Mouse (Mus musculus): ENCODE results near the gene Gm28048. TPM values are rescaled to one million over a fixed set of nuclear protein-coding genes. Genes with fewer than 3 reads are reported as not detected.

Gm28048 gene
- polyA plus RNA-seq, 1 experiment = not detected

DNA sequence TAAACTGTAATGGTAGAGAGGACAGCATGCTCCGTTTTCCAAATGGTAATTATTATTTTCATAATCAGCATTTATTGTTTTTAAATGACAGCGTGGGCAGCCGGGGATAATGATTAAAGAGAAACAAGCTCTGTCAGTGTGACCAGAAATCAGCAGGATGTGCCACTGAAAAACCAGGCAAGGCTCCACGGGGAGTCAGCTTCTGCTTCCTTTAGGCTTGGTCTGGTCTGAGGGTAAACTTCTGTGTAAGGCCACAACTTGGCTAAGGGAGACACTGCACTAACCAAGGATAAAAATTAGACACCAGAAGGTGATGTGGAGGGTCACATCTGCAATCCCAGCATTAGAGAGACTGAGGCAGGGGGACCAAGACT lies 109.6 kb downstream of the Gm28048 start:
- Histone ChIP-seq H3K4me3 (replicated peaks; ENCODE audit: extremely low read depth, low read depth, low read length) (peak overlapping the region; percentile 17), H3K4me1 (ENCODE audit: control insufficient read depth, insufficient read depth, low read length) (peaks cover 9% of the 10 kb centered on the region)
- 27% methylated on average over 4 of the region's 4 CpGs for WGBS
- TF ChIP-seq CTCF (IDR thresholded peaks at IDR 0.05; ENCODE audit: insufficient read depth, low read length) = no peak
- TF ChIP-seq POLR2A (IDR thresholded peaks at IDR 0.05; ENCODE audit: borderline replicate concordance, extremely low read depth, low read depth, low read length) = no peak
- DNase-seq = no peak

DNA sequence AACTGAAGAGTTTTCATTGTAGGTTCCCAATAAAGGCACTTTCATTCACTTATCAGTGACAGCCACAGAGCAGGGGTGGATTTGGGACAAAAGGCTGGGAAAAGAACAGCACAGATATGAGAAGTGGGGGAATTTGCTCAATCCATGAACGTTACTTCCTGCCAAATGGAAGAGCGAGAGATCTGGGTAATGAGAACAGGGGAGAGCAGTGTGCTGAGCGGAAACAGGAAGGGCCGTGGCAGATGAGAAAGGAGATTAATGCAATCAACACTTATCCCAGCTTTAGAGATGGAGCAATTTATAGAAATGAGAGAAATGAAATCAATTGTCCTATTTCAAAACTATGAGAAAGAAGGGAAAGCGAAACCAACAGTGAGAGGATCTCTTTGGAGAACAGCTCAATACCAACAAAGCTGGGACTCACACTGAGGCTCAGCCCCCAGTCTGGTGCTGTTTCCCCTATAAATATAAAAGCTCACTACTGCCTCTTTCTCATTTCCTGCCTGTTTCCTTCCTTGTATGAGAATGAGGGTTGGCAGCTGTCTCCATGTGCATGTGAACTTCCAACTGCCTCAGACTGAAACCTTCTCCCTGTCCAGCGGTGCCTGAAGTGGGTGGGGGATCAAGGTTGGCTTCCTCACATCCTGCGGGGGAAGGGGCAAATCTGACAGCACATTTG lies 110.1 kb downstream of the Gm28048 start:
- no peak for DNase-seq
- no peak for TF ChIP-seq CTCF (IDR thresholded peaks at IDR 0.05; ENCODE audit: insufficient read depth, low read length)
- 0 out of 2 replicates have a peak, but pooled peaks have one; percentile 15 for TF ChIP-seq POLR2A (IDR thresholded peaks at IDR 0.05; ENCODE audit: borderline replicate concordance, extremely low read depth, low read depth, low read length)
- 21% methylated on average over 7 of the region's 7 CpGs for WGBS
- H3K4me3 ChIP-seq (replicated peaks; ENCODE audit: extremely low read depth, low read depth, low read length) = peak overlapping the region; percentile 49
- H3K4me1 ChIP-seq (ENCODE audit: control insufficient read depth, insufficient read depth, low read length) = peaks cover 9% of the 10 kb centered on the region

DNA sequence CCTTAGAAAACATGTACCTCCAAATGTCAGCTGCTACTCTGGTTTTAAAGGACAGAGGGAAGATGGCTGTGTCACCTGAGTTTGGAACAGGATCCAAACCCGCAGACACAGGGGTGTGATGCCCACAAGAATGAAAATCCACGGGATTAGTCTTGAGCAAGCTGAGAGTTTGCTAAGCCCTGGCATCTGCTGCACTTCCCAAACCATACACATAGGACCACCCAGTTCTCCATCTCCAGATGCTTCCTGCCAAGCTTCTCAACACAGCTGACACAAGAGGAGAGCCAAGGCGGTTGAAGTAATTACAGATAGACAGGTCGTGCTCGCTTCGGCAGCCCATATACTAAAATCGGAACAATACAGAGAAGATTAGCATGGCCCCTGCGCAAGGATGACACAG lies 113.3 kb downstream of the Gm28048 start:
- peaks cover 14% of the 10 kb centered on the region for H3K4me1 ChIP-seq (ENCODE audit: control insufficient read depth, insufficient read depth, low read length)
- WGBS = 72% methylated on average over 8 of the region's 8 CpGs
- TF ChIP-seq CTCF (IDR thresholded peaks at IDR 0.05; ENCODE audit: insufficient read depth, low read length) = no peak
- DNase-seq = no peak
- no peak overlapping the region for H3K4me3 ChIP-seq (replicated peaks; ENCODE audit: extremely low read depth, low read depth, low read length)

DNA sequence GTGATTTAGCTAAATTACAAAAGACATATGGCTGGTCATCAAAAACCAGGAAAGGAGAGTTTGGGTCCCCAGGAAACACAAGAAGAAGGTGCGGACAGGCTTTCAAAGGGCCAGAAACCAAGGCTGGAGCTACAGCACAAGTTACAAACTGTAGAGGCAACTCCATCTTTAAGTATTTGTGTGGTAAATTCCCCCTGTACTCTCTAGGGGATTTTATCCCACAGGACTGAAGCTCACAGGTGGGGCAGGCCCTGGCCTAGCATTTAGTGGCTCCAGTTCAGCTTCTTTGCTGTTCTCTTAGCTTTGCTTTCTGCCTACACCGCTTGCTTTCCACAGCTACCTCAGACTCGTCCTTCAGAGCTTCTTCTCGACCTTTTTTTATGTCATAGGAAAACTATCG lies 114.2 kb downstream of the Gm28048 start:
- TF ChIP-seq POLR2A (IDR thresholded peaks at IDR 0.05; ENCODE audit: borderline replicate concordance, extremely low read depth, low read depth, low read length) (no peak), CTCF (IDR thresholded peaks at IDR 0.05; ENCODE audit: insufficient read depth, low read length) (no peak)
- WGBS = 87% methylated on average over 5 of the region's 5 CpGs
- DNase-seq = no peak
- peaks cover 13% of the 10 kb centered on the region for H3K4me1 ChIP-seq (ENCODE audit: control insufficient read depth, insufficient read depth, low read length)
- no peak overlapping the region for H3K4me3 ChIP-seq (replicated peaks; ENCODE audit: extremely low read depth, low read depth, low read length)

DNA sequence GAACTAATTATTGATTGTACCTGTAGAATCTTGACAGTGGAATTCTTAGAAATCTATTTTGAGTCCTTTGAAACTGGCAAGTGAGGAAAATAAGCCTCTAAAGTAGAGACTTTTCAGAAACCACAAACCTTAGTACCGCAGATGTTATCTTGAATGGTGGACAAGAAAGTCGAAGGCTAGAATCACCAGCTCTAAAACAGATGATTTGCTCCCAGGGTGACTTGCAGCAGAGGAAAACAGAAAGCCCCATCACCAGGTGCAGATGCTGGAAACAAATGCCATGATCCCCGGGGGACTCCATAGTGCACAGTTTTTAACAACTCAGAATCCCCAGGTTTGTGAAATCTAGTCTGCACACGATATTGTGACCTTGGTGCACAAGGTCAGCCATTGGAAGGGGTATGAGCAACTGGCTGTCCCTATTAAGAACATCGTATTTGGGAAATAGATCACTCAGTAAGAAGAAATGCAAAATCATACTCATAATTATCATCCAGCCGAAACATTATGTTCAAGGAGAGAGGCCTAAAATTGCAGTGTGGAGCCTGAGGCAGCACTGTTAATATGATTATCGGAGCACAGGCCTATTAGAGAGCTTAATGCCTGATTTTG lies 116.1 kb downstream of the Gm28048 start:
- Histone ChIP-seq H3K4me3 (replicated peaks; ENCODE audit: extremely low read depth, low read depth, low read length) (no peak overlapping the region), H3K4me1 (ENCODE audit: control insufficient read depth, insufficient read depth, low read length) (peaks cover 8% of the 10 kb centered on the region)
- 87% methylated on average over 7 of the region's 7 CpGs for WGBS
- TF ChIP-seq POLR2A (IDR thresholded peaks at IDR 0.05; ENCODE audit: borderline replicate concordance, extremely low read depth, low read depth, low read length) = no peak
- TF ChIP-seq CTCF (IDR thresholded peaks at IDR 0.05; ENCODE audit: insufficient read depth, low read length) = no peak
- no peak for DNase-seq

DNA sequence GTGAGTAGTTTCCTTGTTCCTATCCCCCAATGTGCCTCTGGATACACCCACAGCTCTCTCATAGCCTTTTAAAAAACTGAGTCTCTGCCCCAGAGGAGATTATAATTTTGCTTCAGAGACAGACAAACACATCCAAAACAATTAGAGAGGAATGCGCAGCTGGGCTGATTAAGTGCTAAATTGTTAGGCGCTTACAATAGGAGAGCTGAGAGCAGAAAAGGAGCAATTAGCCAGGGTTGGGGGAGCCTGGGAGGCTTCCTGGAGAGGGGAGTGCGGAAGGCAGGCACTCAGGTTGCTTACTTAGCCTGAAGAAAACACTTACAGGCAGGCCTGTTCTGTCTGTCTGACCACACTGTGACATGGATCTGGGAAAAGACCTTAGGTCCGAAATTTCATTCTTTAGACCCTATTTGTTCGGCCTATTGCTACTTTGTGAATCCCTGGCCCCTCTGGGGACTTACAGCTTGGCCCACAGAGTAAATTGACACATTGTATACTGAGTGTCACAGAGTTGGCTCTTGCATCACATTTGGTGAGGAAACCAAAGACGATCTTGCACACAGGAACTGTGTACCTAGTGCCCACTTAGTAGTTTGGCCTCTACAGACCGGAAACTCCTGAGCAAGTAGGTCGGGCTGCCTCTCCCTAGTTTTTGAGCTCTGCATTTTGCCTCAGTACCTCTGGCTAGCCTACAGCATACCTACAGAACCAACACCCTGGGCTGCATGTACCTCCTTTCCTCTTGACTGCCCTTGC lies 117.4 kb downstream of the Gm28048 start:
- H3K4me3 ChIP-seq (replicated peaks; ENCODE audit: extremely low read depth, low read depth, low read length) = no peak overlapping the region
- no peak for DNase-seq
- whole genome bisulfite sequencing = 70% methylated on average over 8 of the region's 8 CpGs
- H3K4me1 ChIP-seq (ENCODE audit: control insufficient read depth, insufficient read depth, low read length) = peaks cover 8% of the 10 kb centered on the region
- TF ChIP-seq CTCF (IDR thresholded peaks at IDR 0.05; ENCODE audit: insufficient read depth, low read length) (no peak), POLR2A (IDR thresholded peaks at IDR 0.05; ENCODE audit: borderline replicate concordance, extremely low read depth, low read depth, low read length) (no peak)

DNA sequence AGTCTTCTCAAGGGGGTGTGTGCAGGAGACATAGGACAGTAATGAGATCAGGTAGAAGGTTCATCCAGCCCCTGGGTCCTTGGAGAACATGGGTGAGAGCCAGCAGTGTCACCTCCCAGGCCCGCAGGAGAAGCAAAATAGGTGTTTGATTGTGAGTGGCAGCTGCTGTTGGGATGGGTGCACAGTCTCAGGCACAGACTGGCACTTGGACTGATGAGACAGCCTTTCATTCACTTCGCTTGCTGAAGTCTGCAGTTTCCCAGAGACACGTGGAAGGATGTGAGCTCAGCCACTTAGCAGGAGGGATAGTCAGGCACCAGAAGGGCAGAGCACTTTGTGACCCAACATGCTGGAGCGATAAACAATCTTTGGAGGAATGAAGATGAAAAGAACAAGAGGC lies 118.3 kb downstream of the Gm28048 start:
- Histone ChIP-seq H3K4me1 (ENCODE audit: control insufficient read depth, insufficient read depth, low read length) (peaks cover 8% of the 10 kb centered on the region), H3K4me3 (replicated peaks; ENCODE audit: extremely low read depth, low read depth, low read length) (no peak overlapping the region)
- DNase-seq = no peak
- no peak for TF ChIP-seq POLR2A (IDR thresholded peaks at IDR 0.05; ENCODE audit: borderline replicate concordance, extremely low read depth, low read depth, low read length)
- no peak for TF ChIP-seq CTCF (IDR thresholded peaks at IDR 0.05; ENCODE audit: insufficient read depth, low read length)
- whole genome bisulfite sequencing = 64% methylated on average over 4 of the region's 4 CpGs

DNA sequence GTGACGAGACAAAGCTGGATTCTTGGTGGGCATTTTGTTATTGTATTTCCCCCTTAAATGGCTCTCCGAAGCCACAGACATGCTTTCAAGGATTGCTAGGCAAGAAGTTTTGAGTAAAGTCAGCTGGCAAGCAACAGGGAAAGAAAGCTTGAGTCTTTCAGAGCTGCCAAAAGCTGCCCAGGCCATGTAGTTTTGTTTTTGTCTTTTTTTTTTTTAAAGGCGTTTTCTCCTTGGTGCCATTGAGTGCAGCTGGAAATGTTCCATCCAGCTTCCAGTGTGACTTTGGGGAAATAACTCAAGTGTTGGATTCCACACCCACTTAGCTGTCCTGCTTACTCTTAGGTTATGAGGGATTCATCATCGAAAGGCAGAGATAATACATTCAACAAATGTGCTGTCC lies 120.6 kb downstream of the Gm28048 start:
- 58% methylated on average over 4 of the region's 4 CpGs for WGBS
- H3K4me3 ChIP-seq (replicated peaks; ENCODE audit: extremely low read depth, low read depth, low read length) = no peak overlapping the region
- no peak for DNase-seq

DNA sequence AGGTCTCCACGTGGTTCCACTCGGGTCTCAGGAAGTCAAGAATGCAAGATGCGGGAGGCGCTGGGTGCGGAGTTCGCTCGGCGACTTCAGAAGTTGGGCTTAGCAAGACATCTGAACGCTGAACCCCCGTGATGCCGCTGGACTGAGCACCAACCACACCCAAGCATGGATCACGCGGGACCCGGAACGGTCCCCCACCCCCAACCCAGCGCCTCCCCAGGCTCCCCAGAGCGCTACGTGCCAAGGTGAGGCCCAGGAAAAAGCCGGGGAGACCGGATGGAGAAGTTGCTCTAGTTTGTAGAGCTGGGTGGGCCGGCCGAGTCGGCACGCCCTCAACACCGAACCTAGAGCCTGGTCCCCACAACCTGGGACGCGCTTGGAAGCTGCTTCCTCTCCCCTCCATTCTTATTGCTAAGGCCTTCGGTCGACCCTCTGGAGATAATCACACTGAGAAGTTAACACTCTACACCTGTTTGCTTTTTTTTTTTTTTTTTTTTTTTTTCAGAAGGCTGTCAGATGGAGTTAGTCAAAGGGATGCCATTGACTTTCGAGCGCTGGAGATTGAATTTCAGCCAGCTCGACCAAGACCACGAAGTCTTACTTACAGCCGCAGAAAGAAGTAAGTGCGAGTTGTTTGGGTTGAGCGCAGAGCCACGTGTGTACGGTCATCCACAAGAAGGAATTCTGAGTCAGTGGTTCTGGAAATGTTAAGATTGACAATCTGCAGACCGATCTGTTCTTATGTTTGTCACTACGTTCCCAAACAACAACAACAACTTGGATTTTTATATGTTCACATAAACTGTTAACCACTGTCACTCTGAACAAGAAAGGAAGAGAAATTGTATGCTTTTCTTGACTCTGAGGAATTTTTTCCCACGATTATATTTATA lies 121.3 kb downstream of the Gm28048 start, which contains the start of gene B3gnt2:
B3gnt2 (minus strand) TSS at position 627 of the 893 bp plus-strand sequence.
- peak within 1 kb of the TSS; percentile 60 for H3K4me3 ChIP-seq (replicated peaks; ENCODE audit: extremely low read depth, low read depth, low read length)
- TF ChIP-seq POLR2A (IDR thresholded peaks at IDR 0.05; ENCODE audit: borderline replicate concordance, extremely low read depth, low read depth, low read length) (no peak; the same call in 1 of the 2 replicates), CTCF (IDR thresholded peaks at IDR 0.05; ENCODE audit: insufficient read depth, low read length) (no peak)
- peaks cover 16% of the 10 kb centered on the region for H3K4me1 ChIP-seq (ENCODE audit: control insufficient read depth, insufficient read depth, low read length)
- WGBS = 7% methylated on average over 41 of the region's 41 CpGs
- DNase-seq = no peak

More for the DNA sequence above, 120.6 kb downstream of the Gm28048 start:
- H3K4me1 ChIP-seq (ENCODE audit: control insufficient read depth, insufficient read depth, low read length) = peaks cover 16% of the 10 kb centered on the region
- TF ChIP-seq CTCF (IDR thresholded peaks at IDR 0.05; ENCODE audit: insufficient read depth, low read length) = no peak
- no peak for TF ChIP-seq POLR2A (IDR thresholded peaks at IDR 0.05; ENCODE audit: borderline replicate concordance, extremely low read depth, low read depth, low read length)

All from lung, adult 2 months (tissue).